Mouse (Mus musculus) CH12.LX (cell line): Measurements from ENCODE around the gene Cep78.

Experiments
- CTCF ChIP-seq, 2 experiments: IDR thresholded peaks in 1 of 2; conservative IDR thresholded peaks in 1 of 2; 2 replicates each; pipeline ENCODE4 v1.5.1; 2011 to 2012; ENCODE audit warnings: low read depth in 2 of 2, low read length in 2 of 2, improper control_type of control experiment in 1 of 2, inconsistent platforms in 1 of 2, mild to moderate bottlenecking in 1 of 2, moderate library complexity in 1 of 2
- E2F4 ChIP-seq: IDR thresholded peaks from 2 replicates; pipeline ENCODE4 v1.6.1; 2011; ENCODE audit warnings: low read depth, low read length, improper control_type of control experiment; ENCODE audit not compliant: insufficient replicate concordance
- EP300 ChIP-seq: IDR thresholded peaks from 2 replicates; pipeline ENCODE4 v1.6.1; 2011; ENCODE audit warnings: low read length, improper control_type of control experiment
- POLR2A ChIP-seq: IDR thresholded peaks from 2 replicates; pipeline ENCODE4 v1.6.1; 2011; ENCODE audit warnings: low read depth, mild to moderate bottlenecking, improper control_type of control experiment, low read length
- POLR2AphosphoS2 ChIP-seq: IDR thresholded peaks from 2 replicates; pipeline ENCODE4 v1.6.1; 2011; ENCODE audit warnings: low read depth, low read length, improper control_type of control experiment
- RAD21 ChIP-seq: IDR thresholded peaks from 2 replicates; pipeline ENCODE4 v1.6.1; 2011; ENCODE audit warnings: low read depth, mild to moderate bottlenecking, low read length, improper control_type of control experiment, moderate library complexity
- RCOR1 ChIP-seq: conservative IDR thresholded peaks from 2 replicates; pipeline ENCODE4 v1.6.1; 2012; ENCODE audit warnings: low read depth, mild to moderate bottlenecking, inconsistent platforms, low read length, improper control_type of control experiment
- TCF12 ChIP-seq: IDR thresholded peaks from 2 replicates; pipeline ENCODE4 v1.6.1; 2014; ENCODE audit warnings: low read depth, mild to moderate bottlenecking, inconsistent platforms, low read length, improper control_type of control experiment
- USF1 ChIP-seq: IDR thresholded peaks from 2 replicates; pipeline ENCODE4 v1.6.1; 2014; ENCODE audit warnings: low read depth, mild to moderate bottlenecking, inconsistent platforms, low read length, improper control_type of control experiment
- USF2 ChIP-seq: conservative IDR thresholded peaks from 2 replicates; pipeline ENCODE4 v1.6.1; 2011; ENCODE audit warnings: low read depth, low read length, improper control_type of control experiment
- ZKSCAN1 ChIP-seq: IDR thresholded peaks from 2 replicates; pipeline ENCODE4 v1.6.1; 2012; ENCODE audit warnings: low read depth, inconsistent platforms, low read length, improper control_type of control experiment, borderline replicate concordance

DNA sequence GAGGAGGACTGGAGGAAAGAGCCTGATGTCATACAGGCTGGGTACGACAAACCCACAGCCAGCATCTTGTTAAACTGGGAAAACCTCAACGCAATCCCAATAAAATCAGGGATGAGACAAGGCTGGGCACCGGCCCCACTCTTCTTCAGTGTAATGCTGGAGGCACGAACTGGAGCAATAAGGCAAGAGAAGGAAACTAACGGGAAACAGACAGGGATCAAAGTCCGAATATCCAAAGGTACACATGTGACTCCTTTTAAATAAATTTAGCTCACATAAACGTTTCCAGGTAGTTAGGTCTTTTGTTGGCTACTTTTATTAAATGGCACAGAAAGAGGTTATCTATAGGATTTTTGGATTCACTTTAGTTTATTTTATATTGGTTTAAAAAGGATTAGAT, 36.4 kb downstream of the Cep78 start:
- TF ChIP-seq CTCF (conservative IDR thresholded peaks at IDR 0.05 in 1 of 2, IDR thresholded peaks at IDR 0.05 in 1 of 2; ENCODE audit: low read depth in 2 of 2, low read length in 2 of 2) (no peak), POLR2AphosphoS2 (no peak), POLR2A (no peak), EP300 (no peak), ZKSCAN1 (no peak), USF2 (no peak), RAD21 (no peak), USF1 (no peak), E2F4 (no peak), TCF12 (no peak), RCOR1 (no peak)
